Mouse (Mus musculus): ENCODE data around the gene Gm10318. TPM values are rescaled to one million over a fixed set of nuclear protein-coding genes. Genes with fewer than 3 reads are reported as not detected.

Gm10318 gene
- polyA plus RNA-seq, 2 experiments, result not detected

- ATAC-seq (ENCODE audit: low FRiP score, low read depth) (no peak), DNase-seq (ENCODE audit: low spot score) (no peak)
- Histone ChIP-seq H3K9me3 (ENCODE audit: control insufficient read depth, low read length) (no peaks in the 10 kb centered on the region), H3K27me3 (ENCODE audit: control insufficient read depth, insufficient read depth, low read length) (no peaks in the 10 kb centered on the region), H3K4me3 (replicated peaks; ENCODE audit: low read length) (no peak overlapping the region), H3K9ac (ENCODE audit: low read depth, low read length, severe bottlenecking) (no peak overlapping the region), H3K27ac (replicated peaks; ENCODE audit: low read depth, low read length) (no peak overlapping the region), H3K4me2 (replicated peaks; ENCODE audit: low read depth, low read length, severe bottlenecking) (no peak overlapping the region), H3K36me3 (ENCODE audit: control insufficient read depth, insufficient read depth, low read length) (no peaks in the 10 kb centered on the region), H3K4me1 (ENCODE audit: control insufficient read depth, insufficient read depth, low read length) (no peaks in the 10 kb centered on the region)
- no peak for TF ChIP-seq POLR2A (IDR thresholded peaks at IDR 0.05; ENCODE audit: borderline replicate concordance, extremely low read depth, insufficient read depth, insufficient read length)
- WGBS, result 10% methylated on average over 1 of the region's 1 CpGs
Observed at GRCm38 (mm10) chr10:77867546-77867945, 14.9 kb downstream of the Gm10318 start.

DNA sequence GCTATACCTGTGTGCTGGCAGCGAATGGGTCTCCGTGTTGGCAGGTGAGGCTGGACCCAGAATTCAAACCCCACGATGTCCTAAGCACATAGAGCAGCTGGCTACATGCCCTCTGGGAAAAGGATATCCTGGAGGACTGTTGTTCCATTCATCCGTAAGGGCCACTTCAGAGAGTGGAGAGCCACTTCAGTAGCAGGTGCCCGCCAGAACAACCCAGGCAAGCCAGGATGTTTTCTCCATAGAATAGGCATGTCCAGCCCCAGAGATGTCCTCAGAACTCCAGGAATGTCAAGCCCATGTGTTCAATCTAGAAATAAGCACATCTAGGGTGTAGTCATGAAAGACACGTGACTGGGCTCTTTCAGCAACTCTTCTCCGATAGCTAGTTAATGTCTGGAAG, 17.0 kb downstream of the Gm10318 start:
- no peak for TF ChIP-seq POLR2A (IDR thresholded peaks at IDR 0.05; ENCODE audit: borderline replicate concordance, extremely low read depth, insufficient read depth, insufficient read length)
- WGBS, result 88% methylated on average over 7 of the region's 7 CpGs
- no peak for DNase-seq (ENCODE audit: low spot score)

DNA sequence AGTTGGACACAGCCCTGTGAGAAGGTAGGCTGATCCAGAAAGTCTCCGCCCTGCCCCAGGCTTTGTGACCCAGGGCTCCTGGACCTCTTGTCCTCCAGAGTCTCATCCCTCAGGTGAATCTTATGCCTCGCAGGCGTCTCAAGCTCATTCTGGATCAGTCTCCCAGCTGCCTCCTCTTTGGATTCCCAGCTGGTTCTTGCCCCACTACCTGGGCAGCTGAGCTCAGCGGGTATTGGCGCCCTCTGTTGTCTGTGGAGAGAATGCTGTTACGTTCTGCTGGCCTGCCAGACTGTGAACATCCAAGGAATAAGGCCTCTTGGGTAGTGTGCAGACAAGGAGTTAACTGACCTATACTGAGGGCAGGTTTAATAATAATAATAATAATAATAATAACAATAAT, 26.3 kb downstream of the Gm10318 start:
- no peaks in the 10 kb centered on the region for H3K27me3 ChIP-seq (ENCODE audit: control insufficient read depth, insufficient read depth, low read length)
- no peaks in the 10 kb centered on the region for H3K9me3 ChIP-seq (ENCODE audit: control insufficient read depth, low read length)
- ATAC-seq (ENCODE audit: low FRiP score, low read depth) (no peak), DNase-seq (ENCODE audit: low spot score) (no peak)
- 64% methylated on average over 6 of the region's 6 CpGs for WGBS
- TF ChIP-seq POLR2A (IDR thresholded peaks at IDR 0.05; ENCODE audit: borderline replicate concordance, extremely low read depth, insufficient read depth, insufficient read length), result no peak
- H3K36me3 ChIP-seq (ENCODE audit: control insufficient read depth, insufficient read depth, low read length), result no peaks in the 10 kb centered on the region
- H3K4me2 ChIP-seq (replicated peaks; ENCODE audit: low read depth, low read length, severe bottlenecking), result no peak overlapping the region
- no peak overlapping the region for H3K27ac ChIP-seq (replicated peaks; ENCODE audit: low read depth, low read length)
- no peak overlapping the region for H3K9ac ChIP-seq (ENCODE audit: low read depth, low read length, severe bottlenecking)
- H3K4me3 ChIP-seq (replicated peaks; ENCODE audit: low read length), result no peak overlapping the region
- no peaks in the 10 kb centered on the region for H3K4me1 ChIP-seq (ENCODE audit: control insufficient read depth, insufficient read depth, low read length)

More for the DNA sequence above, 17.0 kb downstream of the Gm10318 start:
- Histone ChIP-seq H3K27me3 (ENCODE audit: control insufficient read depth, insufficient read depth, low read length) (no peaks in the 10 kb centered on the region), H3K4me2 (replicated peaks; ENCODE audit: low read depth, low read length, severe bottlenecking) (no peak overlapping the region), H3K9ac (ENCODE audit: low read depth, low read length, severe bottlenecking) (no peak overlapping the region), H3K27ac (replicated peaks; ENCODE audit: low read depth, low read length) (no peak overlapping the region), H3K4me3 (replicated peaks; ENCODE audit: low read length) (no peak overlapping the region), H3K9me3 (ENCODE audit: control insufficient read depth, low read length) (no peaks in the 10 kb centered on the region), H3K4me1 (ENCODE audit: control insufficient read depth, insufficient read depth, low read length) (no peaks in the 10 kb centered on the region), H3K36me3 (ENCODE audit: control insufficient read depth, insufficient read depth, low read length) (no peaks in the 10 kb centered on the region)
- ATAC-seq (ENCODE audit: low FRiP score, low read depth), result no peak

DNA sequence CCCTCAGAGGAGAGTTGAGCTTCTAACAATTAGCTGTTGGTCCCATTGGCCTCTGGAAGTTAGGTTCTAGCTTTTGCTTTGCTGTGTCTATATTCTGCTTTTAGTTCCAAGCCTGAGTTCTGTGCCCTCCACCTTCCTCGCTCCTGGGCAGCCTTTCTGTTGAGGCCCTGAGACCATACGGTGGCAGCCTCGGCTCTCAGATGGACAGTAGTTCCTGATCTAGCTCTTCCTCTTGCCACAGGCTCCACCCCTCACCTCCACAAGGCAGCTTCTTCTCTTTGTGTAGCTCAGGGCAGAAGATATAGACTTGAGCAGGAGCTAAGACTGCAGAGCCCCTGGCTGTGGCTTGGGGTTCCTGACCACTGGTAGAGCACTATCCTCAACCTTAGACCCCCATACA, 27.6 kb downstream of the Gm10318 start:
- H3K27ac ChIP-seq (replicated peaks; ENCODE audit: low read depth, low read length), result no peak overlapping the region
- H3K4me1 ChIP-seq (ENCODE audit: control insufficient read depth, insufficient read depth, low read length), result no peaks in the 10 kb centered on the region
- no peak overlapping the region for H3K4me3 ChIP-seq (replicated peaks; ENCODE audit: low read length)
- 81% methylated on average over 3 of the region's 3 CpGs for WGBS
- no peaks in the 10 kb centered on the region for H3K9me3 ChIP-seq (ENCODE audit: control insufficient read depth, low read length)
- H3K27me3 ChIP-seq (ENCODE audit: control insufficient read depth, insufficient read depth, low read length), result no peaks in the 10 kb centered on the region
- ATAC-seq (ENCODE audit: low FRiP score, low read depth) (no peak), DNase-seq (ENCODE audit: low spot score) (no peak)
- H3K9ac ChIP-seq (ENCODE audit: low read depth, low read length, severe bottlenecking), result no peak overlapping the region
- no peak overlapping the region for H3K4me2 ChIP-seq (replicated peaks; ENCODE audit: low read depth, low read length, severe bottlenecking)
- H3K36me3 ChIP-seq (ENCODE audit: control insufficient read depth, insufficient read depth, low read length), result no peaks in the 10 kb centered on the region
- TF ChIP-seq POLR2A (IDR thresholded peaks at IDR 0.05; ENCODE audit: borderline replicate concordance, extremely low read depth, insufficient read depth, insufficient read length), result no peak

DNA sequence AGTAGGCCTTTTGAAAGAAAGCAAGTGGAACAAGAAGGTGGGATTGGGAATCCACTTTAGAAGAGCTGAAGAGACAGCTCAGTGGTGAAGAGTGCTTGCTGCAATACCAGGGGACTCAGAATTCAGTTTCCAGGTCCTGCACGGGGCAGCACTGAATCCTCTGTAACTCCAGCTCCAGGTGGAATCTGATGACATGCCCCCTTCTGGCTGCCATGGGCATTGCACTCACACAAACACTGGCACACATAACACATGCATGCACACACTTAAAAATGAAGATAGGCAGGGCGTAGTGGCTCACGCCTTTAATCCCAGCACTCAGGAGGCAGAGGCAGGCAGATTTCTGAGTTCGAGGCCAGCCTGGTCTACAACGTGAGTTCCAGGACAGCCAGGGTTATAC, 29.9 kb downstream of the Gm10318 start:
- Histone ChIP-seq H3K27me3 (ENCODE audit: control insufficient read depth, insufficient read depth, low read length) (no peaks in the 10 kb centered on the region), H3K27ac (replicated peaks; ENCODE audit: low read depth, low read length) (no peak overlapping the region), H3K4me2 (replicated peaks; ENCODE audit: low read depth, low read length, severe bottlenecking) (no peak overlapping the region), H3K9ac (ENCODE audit: low read depth, low read length, severe bottlenecking) (no peak overlapping the region), H3K4me1 (ENCODE audit: control insufficient read depth, insufficient read depth, low read length) (no peaks in the 10 kb centered on the region), H3K4me3 (replicated peaks; ENCODE audit: low read length) (no peak overlapping the region), H3K36me3 (ENCODE audit: control insufficient read depth, insufficient read depth, low read length) (no peaks in the 10 kb centered on the region), H3K9me3 (ENCODE audit: control insufficient read depth, low read length) (no peaks in the 10 kb centered on the region)
- TF ChIP-seq POLR2A (IDR thresholded peaks at IDR 0.05; ENCODE audit: borderline replicate concordance, extremely low read depth, insufficient read depth, insufficient read length), result no peak
- no peak for ATAC-seq (ENCODE audit: low FRiP score, low read depth)
- 90% methylated on average over 5 of the region's 5 CpGs for WGBS
- no peak for DNase-seq (ENCODE audit: low spot score)
